Mouse (Mus musculus) mesoderm, embryonic 11.5 days (tissue): ENCODE measurements around the gene Tcta.
"Not testable (repeated sequence)": the region's sequence is repeated elsewhere in the genome, so short reads cannot be mapped to it uniquely, and the experiment has no call there.

Source experiments
- DNase-seq: peaks from one replicate; pipeline ENCODE4 v3.0.0-alpha.2; 2012; ENCODE audit warnings: low read depth, low spot score

The Tcta gene

DNA sequence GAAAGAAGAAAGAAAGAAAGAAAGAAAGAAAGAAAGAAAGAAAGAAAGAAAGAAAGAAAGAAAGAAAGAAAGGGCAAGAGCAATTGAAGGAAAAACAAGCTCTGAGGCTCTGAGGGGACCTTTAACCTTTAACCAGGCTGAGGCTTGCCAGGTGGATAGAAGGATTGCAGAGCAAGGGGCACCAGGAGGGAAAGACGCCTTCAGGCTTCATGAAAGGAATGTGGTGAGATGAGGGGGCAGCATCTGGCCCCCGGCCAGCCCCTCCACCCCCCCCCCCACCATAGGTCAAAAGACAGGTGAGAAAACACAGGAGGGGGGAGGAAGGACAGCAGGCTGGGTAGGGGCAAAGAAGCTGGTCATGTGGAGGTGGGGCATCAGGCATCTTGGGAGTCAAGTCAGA is 34.0 kb downstream of the Tcta start:
- no peak for DNase-seq

DNA sequence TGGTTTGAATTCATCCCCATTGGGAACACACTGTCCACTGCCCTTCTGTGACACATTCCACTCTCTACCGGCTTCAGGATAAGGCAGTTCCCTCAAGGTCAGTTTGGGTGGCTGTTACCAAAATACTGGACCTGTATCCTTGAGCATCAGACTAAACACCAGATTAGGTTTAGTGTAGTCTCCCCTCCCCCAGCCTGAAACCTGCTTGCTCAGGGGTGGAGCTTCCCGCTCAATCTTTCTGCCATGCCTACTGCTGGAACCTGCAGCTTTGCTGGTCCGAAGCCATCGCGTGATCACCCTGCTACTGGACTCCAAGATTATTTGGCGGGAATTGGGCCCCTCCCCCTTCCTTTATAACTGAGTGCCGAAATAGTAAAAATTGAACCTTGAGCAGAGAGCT is 37.3 kb downstream of the Tcta start:
- DNase-seq, result not testable (repeated sequence)

GRCm38 (mm10) chr9:108267691-108268090 is 38.3 kb downstream of the Tcta start:
- DNase-seq, result no peak

DNA sequence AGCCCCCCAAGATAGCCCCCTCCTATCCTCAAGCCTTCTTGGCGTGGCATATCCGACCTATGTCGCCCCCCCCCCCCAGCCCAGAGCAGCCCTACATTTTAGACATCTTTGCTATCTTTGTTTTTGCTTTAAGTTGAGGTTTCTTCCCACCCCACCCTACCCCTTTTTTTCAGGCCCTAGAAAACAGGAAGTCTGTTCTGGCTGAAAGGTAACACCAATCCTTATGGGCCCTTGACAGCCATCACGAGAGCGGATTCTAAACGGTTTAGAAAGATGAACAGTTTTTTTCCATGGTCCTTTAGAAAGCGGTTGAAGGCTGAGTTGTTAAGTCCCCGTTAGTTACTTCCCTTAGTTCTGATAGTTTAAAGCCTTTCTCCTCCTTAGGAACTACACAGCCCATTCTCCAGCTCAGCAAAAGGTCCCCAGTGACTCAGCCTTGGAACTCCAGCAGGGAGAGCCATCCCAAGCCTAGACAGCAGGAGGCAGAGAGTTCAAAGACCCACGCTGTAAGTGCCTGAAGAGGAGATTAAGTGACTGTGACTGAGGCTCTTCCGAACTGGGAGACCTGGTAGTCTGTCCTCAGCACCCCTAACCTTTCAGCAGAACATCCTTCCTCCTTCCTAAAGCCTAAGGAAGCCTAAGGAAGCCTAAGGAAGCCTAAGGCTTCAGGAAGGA is 39.6 kb downstream of the Tcta start:
- no peak for DNase-seq

- DNase-seq, result peak; percentile 61
These were observed 41.6 kb downstream of the Tcta start for GRCm38 (mm10) chr9:108264191-108264921.

GRCm38 (mm10) chr9:108263690-108264190 is 42.2 kb downstream of the Tcta start, which contains the start of gene Dag1:
Gene Dag1 (minus strand): TSS chr9:108263958.
- DNase-seq, result peak; percentile 97

GRCm38 (mm10) chr9:108263131-108263681 is 42.8 kb downstream of the Tcta start:
- no peak for DNase-seq

DNA sequence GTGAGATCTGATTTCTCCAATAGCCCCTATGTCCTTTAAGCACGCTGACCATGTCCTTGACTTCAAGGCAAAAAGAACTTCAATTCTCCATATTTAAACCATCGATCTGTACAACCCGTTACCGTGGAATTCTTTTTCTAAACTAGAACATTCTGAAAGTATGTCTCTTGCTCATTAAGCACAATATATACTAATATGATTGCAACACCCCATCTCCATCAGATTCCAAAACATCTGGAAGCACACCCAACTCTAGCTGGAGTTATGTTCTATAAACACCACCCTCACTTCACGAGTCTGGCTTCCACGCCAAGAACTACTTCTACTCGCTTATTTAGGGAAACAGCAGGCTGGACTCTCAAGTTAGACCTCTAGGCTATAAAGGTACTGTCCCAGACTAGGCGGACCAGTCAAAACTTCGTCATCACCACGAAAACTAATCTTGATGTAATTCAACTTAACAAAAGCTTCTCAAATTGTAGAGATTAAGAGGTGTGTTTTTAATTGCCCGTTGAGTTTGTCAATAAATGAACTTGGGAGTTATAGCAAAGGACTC is 43.4 kb downstream of the Tcta start:
- DNase-seq, result no peak

GRCm38 (mm10) chr9:108261865-108262264 is 44.1 kb downstream of the Tcta start:
- DNase-seq, result no peak

DNA sequence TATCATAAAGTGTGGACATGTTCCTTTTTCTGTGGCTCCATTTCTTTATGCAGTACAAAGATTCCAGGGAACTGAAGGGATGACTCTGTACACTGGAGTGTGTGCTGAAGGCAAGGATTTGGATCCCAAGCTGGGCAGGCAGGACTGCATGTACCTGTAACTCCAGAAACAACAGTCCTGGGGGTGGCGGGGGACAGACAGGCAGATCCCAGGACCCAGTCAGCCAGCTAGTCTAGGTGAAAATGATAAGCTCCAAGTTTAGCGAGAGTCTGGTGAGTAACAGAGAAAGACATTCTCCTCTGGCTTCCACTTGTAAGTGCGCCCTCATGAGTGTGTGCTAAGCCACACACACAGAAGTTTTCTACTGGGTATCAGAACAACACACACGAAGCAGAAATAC is 45.4 kb downstream of the Tcta start:
- no peak for DNase-seq
